Mouse (Mus musculus) adrenal gland, postnatal 36 days (tissue): ENCODE data around the gene Nsmce1. TPM values are rescaled to one million over a fixed set of nuclear protein-coding genes. Genes with fewer than 3 reads are reported as not detected.
"Not testable (repeated sequence)": the region's sequence is repeated elsewhere in the genome, so short reads cannot be mapped to it uniquely, and the experiment has no call there.

ENCODE experiments used
- DNase-seq, 2 experiments: peaks; one replicate each; pipeline ENCODE4 v3.0.0; 2021; ENCODE audit warnings: mixed read lengths in 1 of 2
- total RNA-seq, 2 experiments: library from RNA; stranded (reverse); gene quantifications; 2 replicates each; pipeline ENCODE4 v1.2.3; 2021

The Nsmce1 gene
- total RNA-seq, 2 experiments from 2014 or later = 35.6 to 59.0 TPM

- no peak for DNase-seq
Observed at GRCm38 (mm10) chr7:125434666-125435290, 56.6 kb downstream of the Nsmce1 start.

DNA sequence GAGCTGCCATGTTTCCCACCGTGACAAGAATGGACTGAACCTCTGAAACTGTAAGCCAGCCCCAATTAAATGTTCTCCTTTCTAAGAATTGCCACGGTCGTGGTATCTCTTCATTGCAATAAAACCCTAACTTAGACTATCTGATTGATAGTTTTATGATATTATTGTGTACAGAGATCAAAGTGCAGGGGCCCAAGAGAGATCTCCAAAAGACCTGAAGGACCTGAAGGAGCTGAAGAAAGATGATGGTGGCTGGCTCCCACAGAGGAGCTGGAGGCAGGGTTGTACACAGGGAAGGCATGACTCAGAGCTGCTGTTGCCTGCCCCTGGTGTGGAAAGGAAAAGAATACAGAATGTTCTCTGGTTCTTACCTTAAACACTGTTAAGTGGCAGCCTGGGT is 57.5 kb downstream of the Nsmce1 start:
- no peak for DNase-seq

DNA sequence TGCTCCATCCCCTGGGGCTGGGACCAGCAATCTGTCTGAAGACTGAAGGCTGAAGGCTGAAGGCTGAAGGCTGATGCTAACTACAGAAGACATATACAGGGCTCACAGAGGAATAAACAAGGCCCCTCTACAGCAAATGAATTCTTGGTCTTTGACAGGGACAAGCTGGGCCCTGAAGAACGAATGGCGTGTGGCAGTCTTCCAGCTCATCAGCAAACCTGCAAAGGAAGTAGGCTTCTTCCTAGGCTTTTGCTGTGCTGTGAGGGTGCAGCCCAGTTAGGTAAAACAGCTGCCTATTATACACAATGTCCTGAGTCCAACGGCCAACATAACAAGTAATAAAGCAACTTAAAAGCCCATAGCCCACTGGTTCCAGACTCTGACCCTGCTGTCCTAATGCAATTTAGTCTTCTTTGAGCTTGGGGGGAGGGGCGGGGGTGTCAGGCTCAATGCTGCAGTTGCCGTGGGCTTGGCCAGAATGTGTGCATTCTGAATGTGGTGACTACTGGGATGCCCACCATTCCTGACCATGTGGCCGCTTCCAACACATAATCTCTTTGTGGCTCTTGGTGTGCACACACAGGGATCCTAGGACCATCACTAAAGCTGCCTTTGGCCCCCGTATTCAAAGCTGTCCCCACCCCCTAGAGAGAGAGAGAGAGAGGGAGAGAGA is 61.1 kb downstream of the Nsmce1 start:
- no peak for DNase-seq

DNA sequence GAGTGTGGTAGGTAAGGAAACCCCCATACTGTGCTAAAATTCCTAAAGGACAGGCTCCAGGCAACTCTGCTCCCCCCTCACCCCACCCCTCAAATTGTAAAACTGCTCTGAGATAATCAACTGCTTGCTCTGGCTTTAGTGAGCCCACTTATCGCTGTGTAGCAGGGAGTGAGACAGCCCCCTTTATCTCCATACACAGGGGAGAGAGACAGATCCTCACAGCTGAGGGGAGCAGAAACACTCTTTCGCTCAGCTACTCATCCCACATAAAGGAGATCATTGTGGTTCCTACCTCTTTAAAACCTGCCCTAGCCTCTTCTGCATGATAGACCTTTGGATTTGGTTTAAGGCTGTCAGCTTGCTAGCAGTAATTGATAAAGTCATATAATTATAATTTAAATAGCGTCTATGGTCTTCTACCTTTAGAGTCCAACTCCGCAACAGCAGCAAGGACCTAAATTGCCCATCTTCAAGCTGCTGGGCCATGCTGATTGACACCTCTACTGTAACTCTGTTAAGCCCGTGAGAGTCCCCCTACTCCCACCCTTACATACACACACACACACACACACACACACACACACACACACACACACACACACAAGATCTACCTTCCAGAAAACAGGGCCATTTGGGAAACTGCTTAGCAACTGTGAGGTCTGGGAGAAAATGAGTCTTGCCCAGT is 62.4 kb downstream of the Nsmce1 start:
- not testable (repeated sequence) for DNase-seq

DNA sequence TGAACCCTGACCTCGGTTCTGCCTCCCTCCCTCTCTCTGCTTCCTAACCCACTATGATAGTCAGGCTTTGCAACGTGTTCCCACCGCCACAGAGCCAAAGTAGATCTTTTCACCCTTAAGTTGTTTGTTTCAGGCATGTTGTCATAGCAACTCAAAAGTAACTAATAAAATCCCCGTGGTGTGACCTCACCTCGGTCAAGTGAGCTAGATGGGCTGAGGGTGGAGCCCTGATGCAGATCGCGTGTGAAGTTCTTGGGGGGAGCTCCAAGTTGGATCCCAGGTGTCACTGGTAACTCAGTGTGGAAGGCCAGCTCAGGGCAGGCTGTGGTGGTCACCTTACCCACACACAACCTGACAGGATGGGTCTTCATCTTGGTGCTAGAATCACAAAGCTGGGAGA is 63.0 kb downstream of the Nsmce1 start:
- no peak for DNase-seq

DNA sequence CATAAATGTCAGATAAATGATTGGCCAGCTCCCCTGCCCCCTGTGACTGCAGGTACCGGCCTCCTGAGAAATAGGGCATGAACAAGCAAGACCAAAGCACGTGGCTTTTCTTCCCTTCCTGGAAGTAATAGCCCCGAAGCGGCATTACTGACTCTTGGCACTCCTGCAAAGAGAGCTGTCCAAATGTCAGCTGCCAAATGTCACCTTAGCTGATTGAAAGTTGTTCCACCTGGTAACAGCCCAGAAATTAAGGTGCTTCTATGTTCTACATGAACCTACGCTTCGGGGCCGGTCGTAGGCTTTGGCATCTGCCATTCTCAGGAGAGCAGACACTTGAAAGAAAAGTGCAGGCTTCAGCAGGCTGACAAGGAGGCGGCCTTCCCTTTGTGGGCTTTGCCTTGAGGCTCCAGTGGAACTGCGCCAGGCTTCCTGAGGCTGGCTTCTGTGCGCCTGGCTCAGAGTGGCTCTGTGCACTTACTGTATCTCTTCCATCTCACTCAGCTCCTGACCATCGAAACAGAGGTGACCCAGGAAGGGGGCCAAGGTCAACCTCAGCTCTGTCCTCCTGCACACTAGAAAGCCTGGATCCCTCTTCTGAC is 63.8 kb downstream of the Nsmce1 start:
- peak; percentile 79 to 81 for DNase-seq

GRCm38 (mm10) chr7:125423056-125423455 is 68.3 kb downstream of the Nsmce1 start:
- no peak for DNase-seq

DNA sequence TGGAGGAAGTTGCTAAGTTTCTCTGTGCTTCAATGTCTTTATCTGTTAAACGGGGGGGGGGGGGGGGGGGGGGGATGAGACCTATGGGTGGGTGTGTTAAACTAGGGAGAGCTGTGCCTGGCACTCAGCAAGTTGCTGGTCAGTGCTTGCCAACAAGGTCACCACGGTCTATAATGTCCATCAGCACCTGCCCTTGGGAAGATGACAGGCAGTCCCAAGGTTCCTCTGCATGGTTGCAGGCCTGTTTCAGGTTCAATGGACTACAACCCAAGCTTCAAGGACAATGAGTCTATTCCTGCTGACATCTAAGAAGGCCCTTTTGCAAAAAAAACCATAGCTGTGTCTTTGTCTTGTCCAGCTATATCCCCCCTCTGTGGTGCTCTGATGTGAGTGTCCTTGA is 69.5 kb downstream of the Nsmce1 start:
- DNase-seq = peak; percentile 14 to 30

GRCm38 (mm10) chr7:125420190-125420589 is 71.2 kb downstream of the Nsmce1 start:
- DNase-seq = peak; percentile 71 to 74

- peak; percentile 38 to 40 for DNase-seq
Observed at GRCm38 (mm10) chr7:125418413-125418812, 73.0 kb downstream of the Nsmce1 start.

Other genes with a start within 250 kb of the Nsmce1 start
- 1 to 10 TPM; 3.1 to 6.1 TPM for gene Kdm8, start 46.9 kb downstream of the Nsmce1 start, total RNA-seq
- 100 to 1,000 TPM in 1 of 2 experiments, 10 to 100 TPM in 1; 46.6 to 119 TPM for gene Il4ra, start 60.5 kb upstream of the Nsmce1 start, total RNA-seq
- gene Il21r, start 111.8 kb upstream of the Nsmce1 start, total RNA-seq = under 1 TPM; 0.43 to 0.56 TPM
- gene Gtf3c1, start 216.2 kb upstream of the Nsmce1 start, total RNA-seq = 10 to 100 TPM; 70.2 to 72.3 TPM
- 10 to 100 TPM; 23.2 to 25.4 TPM for gene D430042O09Rik, start 216.3 kb upstream of the Nsmce1 start, total RNA-seq